8 mouse cellular contexts compared by ENCODE assay signal in the genomic region with DNA sequence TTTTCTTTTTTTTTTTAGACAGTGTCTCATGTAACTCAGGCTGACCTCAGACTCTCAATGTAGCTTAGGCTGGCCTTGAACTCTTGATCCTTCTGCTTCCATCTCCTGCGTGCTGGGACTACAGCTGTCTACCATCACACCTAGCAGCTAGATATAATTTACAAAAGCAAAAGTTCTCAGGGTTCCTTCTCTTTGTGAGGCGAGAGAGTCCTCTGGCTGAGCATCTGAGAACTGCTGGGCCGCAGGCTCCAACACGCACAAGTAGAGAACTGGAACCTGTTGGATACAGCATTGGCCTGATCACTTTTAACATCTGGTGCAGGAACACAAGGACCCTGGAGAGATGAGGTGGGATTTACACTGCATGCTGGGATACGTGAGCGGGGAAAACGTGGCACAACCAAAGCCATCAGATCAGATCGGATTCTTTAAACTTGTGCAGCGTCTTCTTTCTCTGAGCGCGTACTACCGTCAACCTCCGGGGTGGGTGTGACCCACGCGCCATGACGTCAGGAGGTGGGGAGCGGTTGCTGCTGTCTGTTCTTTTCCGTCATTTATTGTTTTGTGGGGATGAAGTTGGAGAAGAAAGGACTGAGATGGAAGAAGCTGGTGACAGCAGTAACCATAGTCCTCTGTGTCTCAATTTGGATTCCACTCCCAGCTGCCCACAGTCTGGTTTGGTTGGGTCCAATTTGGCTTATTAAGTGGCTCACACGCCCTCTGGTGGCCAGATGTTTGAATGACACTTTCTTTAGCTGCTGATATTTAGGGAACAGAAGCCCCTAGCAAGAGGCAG. TPM values are rescaled to one million over a fixed set of nuclear protein-coding genes. Genes with fewer than 3 reads are reported as not detected.
DNase-seq lines count a peak whose midpoint lies in the region; ATAC-seq and TF ChIP-seq lines count a peak whose summit lies in the region.

No protein-coding gene starts in this region.

- peak overlapping the region; percentile 54 for H3K4me3 ChIP-seq in embryonic facial prominence, embryonic 10.5 days
- H3K4me3 ChIP-seq in midbrain, embryonic 11.5 days (ENCODE audit: low read depth, low read length) = peak overlapping the region; percentile 25
- peak overlapping the region; percentile 46 for H3K4me3 ChIP-seq in small intestine, adult 2 months (ENCODE audit: low read depth, low read length)

- TF ChIP-seq CTCF in small intestine, adult 2 months (IDR thresholded peaks at IDR 0.05; ENCODE audit: extremely low read depth, insufficient read length, insufficient replicate concordance, low read depth, low read length) = peak; percentile 88; the same call in 1 of the 2 replicates

- intact Hi-C loops in left cerebral cortex, postnatal 4 days (cut with DNase I) = loop anchor here (5.0 kb wide), 1 partner anchor 132 kb away; no protein-coding TSS in a partner anchor

- TF ChIP-seq POLR2A in small intestine, adult 2 months (IDR thresholded peaks at IDR 0.05; ENCODE audit: low read depth, low read length) = no peak

- H3K27me3 ChIP-seq in embryonic facial prominence, embryonic 10.5 days (replicated peaks; ENCODE audit: low read depth, poor library complexity, severe bottlenecking) = no peaks in the 10 kb centered on the region
- no peaks in the 10 kb centered on the region for H3K27me3 ChIP-seq in midbrain, embryonic 11.5 days (ENCODE audit: control insufficient read depth, insufficient read depth, low read length)
- no peaks in the 10 kb centered on the region for H3K27me3 ChIP-seq in small intestine, adult 2 months (ENCODE audit: control insufficient read depth, insufficient read depth, low read length)

- H3K36me3 ChIP-seq in embryonic facial prominence, embryonic 10.5 days (replicated peaks) = no peaks in the 10 kb centered on the region
- H3K36me3 ChIP-seq in midbrain, embryonic 11.5 days (ENCODE audit: control insufficient read depth, insufficient read depth, low read length) = no peaks in the 10 kb centered on the region
- no peaks in the 10 kb centered on the region for H3K36me3 ChIP-seq in small intestine, adult 2 months (ENCODE audit: control insufficient read depth, insufficient read depth, low read length)

- 7% methylated on average over 19 of the region's 19 CpGs for WGBS in embryonic facial prominence, embryonic 10.5 days
- 7% methylated on average over 19 of the region's 19 CpGs for WGBS in midbrain, embryonic 11.5 days
- 4% methylated on average over 19 of the region's 19 CpGs for WGBS in small intestine, adult 2 months

- H3K9me3 ChIP-seq in embryonic facial prominence, embryonic 10.5 days = no peaks in the 10 kb centered on the region
- no peaks in the 10 kb centered on the region for H3K9me3 ChIP-seq in midbrain, embryonic 11.5 days (ENCODE audit: control insufficient read depth, low read length)

- H3K27ac ChIP-seq in embryonic facial prominence, embryonic 10.5 days (replicated peaks) = peak overlapping the region; percentile 63
- H3K27ac ChIP-seq in midbrain, embryonic 11.5 days (ENCODE audit: low read depth, low read length) = no peak overlapping the region
- H3K27ac ChIP-seq in small intestine, adult 2 months (ENCODE audit: insufficient read depth, low read depth, low read length) = peak overlapping the region; percentile 55

- peak; percentile 77 for ATAC-seq in midbrain, embryonic 11.5 days (ENCODE audit: low FRiP score)

- H3K4me2 ChIP-seq in midbrain, embryonic 11.5 days = peak overlapping the region; percentile 46

- H3K9ac ChIP-seq in midbrain, embryonic 11.5 days (ENCODE audit: low read length) = peak overlapping the region; percentile 4; the same call in 1 of the 2 replicates

- peak; percentile 69 for DNase-seq in 3134 (ENCODE audit: extremely low read depth, insufficient read length, low spot score)
- DNase-seq in adrenal gland, postnatal 10 days = peak; percentile 87
- peak; percentile 84 for DNase-seq in embryonic facial prominence, embryonic 10.5 days (ENCODE audit: low spot score)
- DNase-seq in heart, adult 11 months = peak; percentile 98
- peak; percentile 86 for DNase-seq in kidney, adult 11 months
- peak; percentile 91 for DNase-seq in left cerebral cortex, postnatal 4 days
- DNase-seq in midbrain, embryonic 11.5 days (ENCODE audit: low spot score, missing footprints) = peak; percentile 99

- peaks cover 5% of the 10 kb centered on the region; the same call in 1 of the 2 replicates for H3K4me1 ChIP-seq in embryonic facial prominence, embryonic 10.5 days
- H3K4me1 ChIP-seq in midbrain, embryonic 11.5 days (ENCODE audit: control insufficient read depth, insufficient read depth, low read length) = no peaks in the 10 kb centered on the region
- H3K4me1 ChIP-seq in small intestine, adult 2 months (ENCODE audit: control insufficient read depth, insufficient read depth, insufficient read length, low read length) = no peaks in the 10 kb centered on the region

RNA-seq across cellular contexts. Expression of gene Hdac7, which starts 5.0 kb away (rescaled TPM):
- total RNA-seq in adrenal gland, postnatal 10 days (2021) = 10 to 100 TPM; 50.4 to 76.7 TPM
- polyA plus RNA-seq in embryonic facial prominence, embryonic 10.5 days (2016; fragmentation: Nextera tagmentation; extraction: Ambion mirVana) = 26.6 and 30.2 TPM in 2 replicates
- total RNA-seq in left cerebral cortex, postnatal 4 days (2021) = 10 to 100 TPM; 41.0 to 41.3 TPM
- 14.6 and 16.7 TPM in 2 replicates for polyA plus RNA-seq in midbrain, embryonic 11.5 days (2014; fragmentation: Nextera tagmentation; extraction: Ambion mirVana)
- polyA plus RNA-seq in small intestine, adult 2 months (2012; rRNA removed) = 21.3 and 29.9 TPM in 2 replicates
